Mouse (Mus musculus) heart, adult 2 months (tissue): ENCODE measurements around the gene Prex1. TPM values are rescaled to one million over a fixed set of nuclear protein-coding genes. Genes with fewer than 3 reads are reported as not detected.

ENCODE experiments used
- DNase-seq, 2 experiments: peaks; one replicate each; pipeline ENCODE4 v3.0.0; 2021
- H3K27ac ChIP-seq: fragments of 200-600 bp; 2 replicates; pipeline ENCODE4 v1.8.1; 2022
- H3K27me3 ChIP-seq: fragments of 200-500 bp; 2 replicates; pipeline ENCODE4 v1.6.1; 2012; ENCODE audit warnings: mild to moderate bottlenecking, low read length, inconsistent platforms, mixed read lengths; ENCODE audit not compliant: control insufficient read depth, insufficient read depth
- H3K36me3 ChIP-seq: fragments of 200-500 bp; 2 replicates; pipeline ENCODE4 v1.6.1; 2012; ENCODE audit warnings: low read length, inconsistent platforms; ENCODE audit not compliant: control insufficient read depth, insufficient read depth
- H3K4me1 ChIP-seq: fragments of 200-500 bp; 2 replicates; pipeline ENCODE4 v1.6.1; 2011; ENCODE audit warnings: low read length; ENCODE audit not compliant: control insufficient read depth, insufficient read depth
- H3K4me3 ChIP-seq: fragments of 200-600 bp; 2 replicates; pipeline ENCODE4 v1.8.1; 2022
- H3K79me2 ChIP-seq: fragments of 200-500 bp; replicated peaks from 2 replicates; pipeline ENCODE4 v1.6.1; 2012; ENCODE audit warnings: mild to moderate bottlenecking, inconsistent platforms, low read length, moderate library complexity, mixed read lengths; ENCODE audit not compliant: control insufficient read depth, insufficient read depth
- H3K9ac ChIP-seq: fragments of 200-500 bp; 2 replicates; pipeline ENCODE4 v1.6.1; 2012; ENCODE audit warnings: low read depth, mild to moderate bottlenecking, control low read depth, inconsistent platforms, low read length, mixed read lengths
- CTCF ChIP-seq: fragments of 200-600 bp; IDR thresholded peaks from 2 replicates; pipeline ENCODE4 v1.8.1; 2022; ENCODE audit warnings: antibody characterized with exemption, mild to moderate bottlenecking, moderate library complexity
- EP300 ChIP-seq: fragments of 200-500 bp; IDR thresholded peaks from 2 replicates; pipeline ENCODE4 v1.6.1; 2011; ENCODE audit warnings: low read depth, low read length, control low read depth; ENCODE audit not compliant: insufficient read depth
- POLR2A ChIP-seq: fragments of 200-500 bp; IDR thresholded peaks from 2 replicates; pipeline ENCODE4 v1.6.1; 2011; ENCODE audit warnings: mild to moderate bottlenecking, low read depth, low read length, control low read depth; ENCODE audit not compliant: insufficient read depth
- WGBS: fragments of 180-500 bp; shearing (Covaris S2); methylation state at CpG from one replicate; pipeline ENCODE4 v1.1.7; 2018; 5-methylcytosine and 5-hydroxymethylcytosine counted together
- intact Hi-C: fragments of 180-260 bp; cut with DNase I; formaldehyde crosslinking; loops from one replicate; pipeline ENCODE4 v1.15.1; 2025
- polyA plus RNA-seq: library from polyadenylated mRNA; depleted of rRNA; stranded (reverse); fragments of >200 nt; gene quantifications from 2 replicates; pipeline ENCODE4 v1.2.3, GENCODE M21; 2012
- total RNA-seq, 2 experiments: library from RNA; stranded (reverse); gene quantifications; 2 replicates each; pipeline ENCODE4 v1.2.3; 2021

The Prex1 gene
- total and polyA plus RNA-seq, 3 experiments = 5.2 to 9.8 (median 6.0) TPM

- H3K79me2 ChIP-seq = no peaks in the 10 kb centered on the region
- TF ChIP-seq POLR2A = no peak
- no peak for TF ChIP-seq EP300
- no peak for TF ChIP-seq CTCF
- H3K27ac ChIP-seq = no peak overlapping the region
- H3K36me3 ChIP-seq = no peaks in the 10 kb centered on the region
- no peak for DNase-seq
- intact Hi-C loops = loop anchor here (10.0 kb wide), 1 partner anchor 57 kb away; no protein-coding TSS in a partner anchor
- H3K9ac ChIP-seq = no peak overlapping the region
- 69% methylated on average over 3 of the region's 3 CpGs for WGBS
- H3K4me1 ChIP-seq = peaks cover 11% of the 10 kb centered on the region
- H3K4me3 ChIP-seq = no peak overlapping the region
- no peaks in the 10 kb centered on the region for H3K27me3 ChIP-seq
Observed at GRCm38 (mm10) chr2:166661971-166662370, 51.7 kb downstream of the Prex1 start.

- Histone ChIP-seq H3K79me2 (no peaks in the 10 kb centered on the region), H3K36me3 (no peaks in the 10 kb centered on the region), H3K4me1 (peaks cover 14% of the 10 kb centered on the region), H3K4me3 (no peak overlapping the region), H3K27ac (no peak overlapping the region), H3K9ac (no peak overlapping the region), H3K27me3 (no peaks in the 10 kb centered on the region)
- TF ChIP-seq EP300 = no peak
- no peak for TF ChIP-seq CTCF
- TF ChIP-seq POLR2A = no peak
- intact Hi-C loops = loop anchor here (10.0 kb wide), 1 partner anchor 57 kb away; no protein-coding TSS in a partner anchor
- no peak for DNase-seq
- 78% methylated on average over 12 of the region's 12 CpGs for WGBS
Observed at GRCm38 (mm10) chr2:166661498-166661897, 52.1 kb downstream of the Prex1 start.

DNA sequence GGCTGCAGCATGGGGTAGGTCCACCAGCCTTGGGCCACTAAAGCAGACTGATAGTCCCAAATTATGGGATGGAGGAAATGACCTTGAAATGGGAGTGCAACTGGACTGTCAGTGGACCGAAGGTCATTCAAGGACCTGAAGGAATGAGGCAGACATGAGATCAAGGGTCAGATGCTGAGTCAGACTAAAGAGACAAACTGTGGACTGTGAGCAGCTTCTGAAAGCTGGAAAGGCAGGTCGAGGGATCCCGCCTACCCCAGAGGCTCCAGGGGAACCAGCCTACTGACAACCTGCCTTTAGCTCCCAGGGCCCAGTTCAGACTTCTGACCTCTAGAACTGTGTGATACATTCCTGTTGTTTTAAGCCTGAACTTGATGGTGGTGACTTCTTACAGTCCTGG lies 55.3 kb downstream of the Prex1 start:
- no peaks in the 10 kb centered on the region for H3K36me3 ChIP-seq
- H3K27ac ChIP-seq = peak overlapping the region; percentile 65; the same call in 1 of the 2 replicates
- DNase-seq = no peak
- no peaks in the 10 kb centered on the region for H3K79me2 ChIP-seq
- WGBS = 67% methylated on average over 3 of the region's 3 CpGs
- H3K4me1 ChIP-seq = peaks cover 20% of the 10 kb centered on the region
- H3K27me3 ChIP-seq = no peaks in the 10 kb centered on the region
- intact Hi-C loops = loop anchor here (5.0 kb wide), 1 partner anchor 54 kb away; the partner anchor contains the start of gene Prex1
- no peak overlapping the region for H3K4me3 ChIP-seq
- no peak overlapping the region for H3K9ac ChIP-seq
- no peak for TF ChIP-seq EP300
- no peak for TF ChIP-seq CTCF
- no peak for TF ChIP-seq POLR2A

GRCm38 (mm10) chr2:166657451-166658011 lies 56.1 kb downstream of the Prex1 start:
- DNase-seq = peak in 1 of 2 experiments; percentile 26
- peak overlapping the region; percentile 65 for H3K27ac ChIP-seq
- peaks cover 20% of the 10 kb centered on the region for H3K4me1 ChIP-seq
- no peak overlapping the region for H3K4me3 ChIP-seq
- TF ChIP-seq CTCF = no peak
- no peak for TF ChIP-seq POLR2A
- TF ChIP-seq EP300 = no peak
- intact Hi-C loops = loop anchor here (5.0 kb wide), 1 partner anchor 55 kb away; the partner anchor contains the start of gene Prex1
- no peak overlapping the region; the same call in 1 of the 2 replicates for H3K9ac ChIP-seq
- WGBS = 51% methylated on average over 10 of the region's 10 CpGs
- no peaks in the 10 kb centered on the region for H3K36me3 ChIP-seq
- no peaks in the 10 kb centered on the region for H3K27me3 ChIP-seq
- H3K79me2 ChIP-seq = no peaks in the 10 kb centered on the region

- Histone ChIP-seq H3K27me3 (no peaks in the 10 kb centered on the region), H3K36me3 (no peaks in the 10 kb centered on the region), H3K4me1 (peaks cover 20% of the 10 kb centered on the region), H3K27ac (peak overlapping the region; percentile 65), H3K79me2 (no peaks in the 10 kb centered on the region), H3K9ac (no peak overlapping the region), H3K4me3 (no peak overlapping the region)
- 59% methylated on average over 4 of the region's 4 CpGs for WGBS
- DNase-seq = no peak
- intact Hi-C loops = loop anchor here (5.0 kb wide), 1 partner anchor 56 kb away; the partner anchor contains the start of gene Prex1
- TF ChIP-seq POLR2A (no peak), EP300 (no peak), CTCF (no peak)
Observed at GRCm38 (mm10) chr2:166656630-166657029, 57.0 kb downstream of the Prex1 start.
